Mouse (Mus musculus): ENCODE measurements around the gene Polg2. TPM values are rescaled to one million over a fixed set of nuclear protein-coding genes. Genes with fewer than 3 reads are reported as not detected.
"Not testable (repeated sequence)": the region's sequence is repeated elsewhere in the genome, so short reads cannot be mapped to it uniquely, and the experiment has no call there.

Gene Polg2
- total RNA-seq, 4 experiments from 2014 or later = 4.2 to 4.9 (median 4.6) TPM

DNA sequence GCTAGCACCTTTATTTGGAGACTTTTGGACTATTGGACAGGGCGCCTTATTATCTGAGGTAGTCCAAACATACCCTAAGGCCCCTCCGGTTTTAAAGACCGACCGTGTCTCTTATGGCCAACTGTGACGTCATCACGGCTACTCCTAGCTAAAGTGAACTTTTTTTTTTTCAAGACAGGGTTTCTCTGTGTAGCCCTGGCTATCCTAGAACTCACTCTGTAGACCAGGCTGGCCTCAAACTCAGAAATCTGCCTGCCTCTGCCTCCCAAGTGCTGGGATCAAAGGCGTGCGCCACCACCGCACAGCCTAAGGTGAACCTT, 54.5 kb downstream of the Polg2 start:
- DNase-seq (ENCODE audit: low spot score) = not testable (repeated sequence)

GRCm38 (mm10) chr11:106724176-106724915, 55.0 kb downstream of the Polg2 start:
- DNase-seq (ENCODE audit: low spot score) = no peak

DNA sequence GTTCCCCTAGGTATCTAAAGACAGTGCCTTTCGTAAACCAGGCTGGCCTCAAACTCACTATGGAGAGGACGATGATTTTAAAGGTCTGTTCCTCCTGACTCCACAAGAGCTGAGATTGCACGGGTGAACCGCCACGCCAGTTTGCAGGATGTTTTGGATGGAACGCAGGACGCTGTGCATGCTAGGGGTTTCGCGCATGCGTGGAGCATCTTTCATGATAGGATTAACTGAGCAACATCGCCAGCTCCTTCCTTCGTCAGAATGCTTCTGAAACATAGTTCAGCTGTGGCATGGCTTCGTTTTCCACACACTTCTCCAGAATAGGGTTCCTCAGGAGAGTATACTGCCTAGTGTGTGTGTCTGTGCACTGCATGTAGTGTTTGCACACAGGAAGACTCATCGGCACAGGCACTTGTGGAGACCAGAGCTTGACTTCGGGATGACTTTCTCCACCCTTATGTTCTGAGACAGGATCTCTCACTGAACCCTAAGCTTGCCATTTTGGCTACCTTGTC, 55.7 kb downstream of the Polg2 start:
- DNase-seq (ENCODE audit: low spot score) = no peak

GRCm38 (mm10) chr11:106722831-106723361, 56.4 kb downstream of the Polg2 start:
- DNase-seq (ENCODE audit: low spot score) = no peak

DNA sequence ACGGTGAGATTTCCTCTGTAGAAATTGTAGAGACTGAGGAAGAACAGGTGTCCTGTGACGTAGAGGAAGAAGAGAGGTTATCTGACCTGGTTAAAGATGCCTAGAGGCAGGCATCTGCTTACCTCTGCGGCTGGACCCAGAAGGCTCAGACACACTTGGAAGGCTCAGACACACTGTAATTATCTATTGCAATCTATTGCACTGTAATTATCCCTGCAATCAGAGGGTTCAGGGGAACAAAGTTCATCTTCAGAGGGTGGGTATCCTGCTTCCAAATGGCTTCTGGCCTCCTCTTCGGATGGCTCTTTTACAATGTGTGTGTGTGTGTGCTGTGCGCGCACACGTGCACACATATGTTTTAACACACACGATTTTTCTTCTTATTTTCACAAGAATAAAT, 59.0 kb downstream of the Polg2 start:
- no peak for DNase-seq (ENCODE audit: low spot score)

Small RNA genes lying within 50 kb of the gene (microRNA-seq; reads per million reads assigned to microRNA genes)
- gene Gm25994 (not detected), gene Mir3064 (14.6 reads per million, percentile 33 among the genes with 10 or more reads in this experiment)

Other genes with a start within 250 kb of the Polg2 start
- 10 to 100 TPM; 37.9 to 56.9 (median 45.0) TPM for gene Tex2, start 166.1 kb downstream of the Polg2 start, total RNA-seq (2022)
- gene Pecam1, start 28.9 kb downstream of the Polg2 start, total RNA-seq (2022) = 100 to 1,000 TPM in 3 of 4 experiments, 10 to 100 TPM in 1; 97.3 to 119 (median 109) TPM
- gene Milr1, start 28.3 kb downstream of the Polg2 start, total RNA-seq (2022) = 1 to 10 TPM in 1 of 4 experiments, under 1 TPM in 3; 0.22 to 1.5 (median 0.74) TPM
- 100 to 1,000 TPM; 247 to 395 (median 323) TPM for gene Ddx5, start 9.6 kb upstream of the Polg2 start, total RNA-seq (2022)
- 1 to 10 TPM; 3.3 to 6.1 (median 5.3) TPM for gene Cep95, start 9.7 kb upstream of the Polg2 start, total RNA-seq (2022)
- gene Smurf2, start 141.2 kb upstream of the Polg2 start, total RNA-seq (2022) = 10 to 100 TPM; 34.0 to 40.3 (median 37.2) TPM
- 10 to 100 TPM; 53.9 to 86.8 (median 74.8) TPM for gene Kpna2, start 220.0 kb upstream of the Polg2 start, total RNA-seq (2022)
- gene 1810010H24Rik, start 246.1 kb upstream of the Polg2 start, total RNA-seq (2022) = 1 to 10 TPM; 1.7 to 2.7 (median 2.1) TPM

Data from heart, adult 8-10 months (tissue).